Mouse (Mus musculus): Measurements from ENCODE around the gene Ambp.

DNA sequence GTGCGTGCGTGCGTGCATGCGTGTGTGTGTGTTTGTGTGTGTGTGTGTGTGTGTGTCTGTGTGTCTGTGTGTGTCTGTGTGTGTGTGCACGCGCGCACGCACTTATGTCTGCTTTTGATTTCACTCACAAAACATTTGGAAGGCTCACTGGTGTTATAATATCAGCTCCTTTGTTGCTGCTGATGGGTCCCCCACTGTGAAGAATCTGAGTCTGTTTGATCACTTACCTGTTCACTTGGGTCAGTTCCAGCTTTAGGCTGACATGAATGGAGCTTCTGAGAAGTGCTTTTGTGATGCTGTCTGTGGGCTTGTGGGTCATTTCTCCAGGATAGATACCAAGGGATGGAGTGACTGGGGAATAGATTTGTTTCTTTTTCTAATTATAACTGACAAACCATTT lies 48.9 kb downstream of the Ambp start:
- TF ChIP-seq CTCF (IDR thresholded peaks at IDR 0.05; ENCODE audit: low read depth) (no peak), EP300 (optimal IDR thresholded peaks at IDR 0.05) (no peak)

Measured in stomach, postnatal 0 days (tissue).